Mouse (Mus musculus): ENCODE results near the gene Ace3.

Gene Ace3

DNA sequence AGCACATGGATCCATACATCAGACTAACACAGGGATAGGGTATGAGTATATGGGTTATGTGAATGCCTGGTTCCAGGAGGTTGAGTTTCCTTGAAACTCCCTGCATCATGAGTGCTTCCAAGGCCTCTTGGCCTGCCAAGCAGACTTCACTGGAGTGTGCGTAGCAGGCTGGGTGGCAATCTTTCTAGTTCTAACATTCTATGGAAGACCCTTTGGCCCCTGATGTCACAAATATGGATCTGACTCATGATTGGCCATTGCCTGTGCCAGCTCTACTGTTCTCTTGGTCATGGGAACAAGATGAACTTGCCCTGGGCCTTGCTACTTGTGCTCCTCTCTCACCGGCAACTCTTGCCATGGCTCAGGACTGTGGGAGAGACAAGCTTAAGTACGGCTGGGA is at the start of gene Ace3:
Ace3 (plus strand) TSS at position 301 of the 400 bp plus-strand sequence.
- no peak for DNase-seq

DNA sequence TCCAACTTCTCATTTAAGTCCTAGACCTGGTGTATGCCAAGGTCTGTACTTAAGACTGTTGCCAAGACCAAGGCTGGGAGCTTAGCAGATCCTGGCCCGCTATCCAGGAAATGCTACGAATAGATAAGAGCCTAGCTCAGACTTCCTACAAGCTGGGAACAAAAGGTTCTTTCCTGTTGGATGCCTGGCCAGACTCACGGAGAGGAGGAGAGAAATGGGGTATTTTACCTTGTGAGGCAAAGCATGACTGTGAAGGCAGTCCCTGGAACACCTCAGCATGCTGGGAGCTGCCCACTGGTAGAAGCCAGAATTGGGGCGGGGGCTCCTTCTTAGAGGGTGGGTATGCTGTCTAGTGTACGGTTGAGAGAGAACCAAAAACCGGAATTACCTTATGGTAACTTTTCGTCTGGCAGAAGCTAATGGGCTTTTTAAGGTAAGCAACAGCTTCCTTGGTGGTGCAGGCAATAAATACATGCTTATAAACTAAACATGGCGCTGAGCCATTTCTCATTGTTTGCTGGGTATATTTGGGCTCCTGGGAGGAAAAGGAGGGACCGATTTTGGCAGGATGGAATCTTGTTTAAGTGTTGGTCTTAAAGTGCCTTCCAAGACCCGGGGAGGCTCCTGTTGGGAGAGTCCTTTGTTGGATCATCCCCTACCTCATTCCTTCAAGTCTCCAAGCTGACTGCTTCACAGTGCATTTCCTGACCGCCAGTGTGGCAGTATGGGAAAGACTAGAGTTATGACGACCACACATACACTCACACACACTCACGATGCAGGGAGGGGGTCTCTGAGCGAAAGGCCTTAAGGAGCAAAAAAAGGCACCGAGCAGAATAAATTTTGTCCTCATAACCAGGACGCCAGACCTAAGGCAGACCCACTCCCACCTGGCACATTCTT is 49.5 kb upstream of the Ace3 start:
- DNase-seq, result no peak

- no peak for DNase-seq
Observed at GRCm38 (mm10) chr11:105946694-105947154, 47.8 kb upstream of the Ace3 start.

- DNase-seq, result no peak
Observed at GRCm38 (mm10) chr11:105948255-105948654, 46.2 kb upstream of the Ace3 start.

- no peak for DNase-seq
Observed at GRCm38 (mm10) chr11:105950519-105950918, 44.0 kb upstream of the Ace3 start.

GRCm38 (mm10) chr11:105951601-105952044 is 42.9 kb upstream of the Ace3 start:
- no peak for DNase-seq

GRCm38 (mm10) chr11:105952111-105952510 is 42.4 kb upstream of the Ace3 start:
- no peak for DNase-seq

GRCm38 (mm10) chr11:105952911-105953386 is 41.5 kb upstream of the Ace3 start, which contains the start of gene Cyb561:
TSS of gene Cyb561 (minus strand) at chr11:105953336.
- DNase-seq, result no peak

- no peak for DNase-seq
Observed at GRCm38 (mm10) chr11:105953402-105953801, 41.1 kb upstream of the Ace3 start.

GRCm38 (mm10) chr11:105955815-105956430 is 38.6 kb upstream of the Ace3 start:
- DNase-seq, result no peak

DNA sequence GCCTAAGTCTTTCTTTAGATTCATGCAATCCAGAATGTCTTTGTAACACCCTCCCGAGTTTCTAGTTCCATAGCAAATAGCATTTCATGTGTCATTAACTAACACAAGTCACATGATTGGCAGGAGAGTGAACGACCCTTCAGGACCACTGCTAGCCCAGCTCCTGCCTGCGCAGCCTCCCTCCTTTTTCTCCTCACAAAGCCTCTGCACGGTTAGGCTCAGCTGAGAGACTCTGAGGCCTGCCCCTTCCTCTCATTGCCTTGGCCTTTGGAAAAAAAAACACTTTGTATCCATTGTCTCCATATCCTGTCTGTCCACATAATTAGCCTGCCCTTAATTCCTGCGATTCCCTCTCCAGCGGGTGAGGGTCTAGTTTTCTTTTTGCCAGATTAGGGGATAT is 37.0 kb upstream of the Ace3 start:
- DNase-seq, result no peak

DNA sequence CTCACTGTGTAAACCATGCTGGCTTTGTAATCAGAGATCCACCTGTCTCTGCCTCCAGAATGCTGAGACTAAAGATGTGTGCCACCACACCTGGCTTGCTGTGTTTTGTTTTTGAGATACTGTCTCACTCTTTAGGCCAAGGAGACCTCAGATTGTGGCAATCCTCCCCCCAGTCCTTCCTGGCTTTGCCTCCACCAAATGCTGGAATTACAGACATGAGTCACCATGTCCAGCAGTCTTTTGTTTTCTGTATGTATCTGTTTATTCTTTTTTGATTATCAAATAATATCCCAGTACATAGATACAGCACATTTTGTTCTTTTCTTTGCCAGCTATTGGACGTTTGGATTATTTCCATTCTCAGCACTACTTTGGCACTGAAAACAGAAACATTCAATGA is 35.9 kb upstream of the Ace3 start:
- no peak for DNase-seq

GRCm38 (mm10) chr11:105959355-105959754 is 35.1 kb upstream of the Ace3 start:
- DNase-seq, result peak; percentile 46

- no peak for DNase-seq
Observed at GRCm38 (mm10) chr11:105964691-105965090, 29.8 kb upstream of the Ace3 start.

- no peak for DNase-seq
Observed at GRCm38 (mm10) chr11:105966288-105966687, 28.2 kb upstream of the Ace3 start.

- peak; percentile 30 for DNase-seq
Observed at GRCm38 (mm10) chr11:105967741-105968574, 26.5 kb upstream of the Ace3 start, which contains the start of gene Ace. TSS of gene Ace (plus strand) at chr11:105967945.

DNA sequence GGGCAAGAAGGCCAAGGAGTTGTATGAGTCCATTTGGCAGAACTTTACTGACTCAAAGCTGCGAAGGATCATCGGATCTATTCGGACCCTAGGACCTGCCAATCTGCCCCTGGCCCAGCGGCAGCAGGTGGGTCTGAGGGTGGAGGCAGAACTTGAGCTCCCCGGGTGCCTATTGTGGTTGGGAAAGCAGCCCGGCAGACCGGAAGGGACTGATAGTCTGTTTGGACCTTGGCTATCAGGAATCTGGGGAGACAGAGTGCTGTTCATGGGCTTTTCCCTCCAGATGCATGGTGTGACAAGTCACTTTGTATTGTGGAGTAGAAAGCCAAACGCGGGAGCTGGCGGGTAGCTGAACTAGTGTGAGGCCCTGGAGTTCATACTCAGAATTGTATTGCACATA is 25.5 kb upstream of the Ace3 start:
- DNase-seq, result no peak

- DNase-seq, result no peak
Observed at GRCm38 (mm10) chr11:105969516-105969915, 25.0 kb upstream of the Ace3 start.

DNA sequence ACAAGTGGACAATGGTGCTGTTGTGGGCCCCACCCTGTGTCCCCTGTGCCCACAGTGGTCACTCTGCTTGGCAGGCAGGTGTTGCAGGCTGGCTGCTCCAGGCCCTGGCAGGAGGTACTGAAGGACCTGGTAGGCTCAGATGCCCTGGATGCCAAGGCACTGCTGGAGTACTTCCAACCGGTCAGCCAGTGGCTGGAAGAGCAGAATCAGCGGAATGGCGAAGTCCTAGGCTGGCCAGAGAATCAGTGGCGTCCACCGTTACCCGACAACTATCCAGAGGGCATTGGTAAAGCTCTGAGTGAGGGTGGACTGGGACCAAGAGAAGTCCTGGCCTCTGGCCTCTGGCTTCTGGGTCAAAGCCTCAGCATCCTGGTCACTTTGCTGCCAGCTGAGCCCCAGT is 19.9 kb upstream of the Ace3 start:
- no peak for DNase-seq

DNA sequence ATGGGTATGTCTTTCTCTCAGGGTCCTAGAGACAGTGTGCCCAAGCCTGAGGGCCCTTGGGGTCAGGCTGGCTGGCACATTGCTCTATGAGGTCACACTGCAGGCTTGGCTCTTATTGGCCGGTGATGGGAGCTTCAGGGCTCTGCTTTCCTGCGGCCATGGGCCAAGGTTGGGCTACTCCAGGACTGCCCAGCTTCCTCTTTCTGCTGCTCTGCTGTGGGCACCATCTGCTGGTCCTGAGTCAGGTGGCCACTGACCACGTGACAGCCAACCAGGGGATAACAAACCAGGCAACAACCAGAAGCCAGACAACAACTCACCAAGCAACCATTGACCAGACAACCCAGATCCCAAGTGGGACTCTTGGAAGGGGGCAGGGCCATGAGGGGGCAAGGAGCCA is 19.4 kb upstream of the Ace3 start:
- DNase-seq, result no peak

DNA sequence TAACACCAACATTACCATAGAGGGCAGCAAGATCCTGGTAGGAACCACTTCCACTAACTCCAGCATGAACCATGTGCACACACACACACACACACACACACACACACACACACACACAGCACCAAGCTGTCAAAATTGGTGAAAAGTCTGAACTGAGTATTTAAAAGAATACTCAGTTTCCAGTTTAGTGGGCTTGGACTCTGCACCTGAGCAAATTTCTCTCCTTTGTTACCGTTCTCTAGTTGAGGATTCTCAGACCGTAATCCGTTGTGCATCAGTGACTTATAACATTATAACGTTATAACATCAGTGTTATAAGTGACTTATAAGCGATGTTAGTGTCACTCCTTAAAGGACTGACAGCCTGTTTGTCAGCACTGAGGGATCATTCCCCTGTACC is 18.8 kb upstream of the Ace3 start:
- no peak for DNase-seq

DNA sequence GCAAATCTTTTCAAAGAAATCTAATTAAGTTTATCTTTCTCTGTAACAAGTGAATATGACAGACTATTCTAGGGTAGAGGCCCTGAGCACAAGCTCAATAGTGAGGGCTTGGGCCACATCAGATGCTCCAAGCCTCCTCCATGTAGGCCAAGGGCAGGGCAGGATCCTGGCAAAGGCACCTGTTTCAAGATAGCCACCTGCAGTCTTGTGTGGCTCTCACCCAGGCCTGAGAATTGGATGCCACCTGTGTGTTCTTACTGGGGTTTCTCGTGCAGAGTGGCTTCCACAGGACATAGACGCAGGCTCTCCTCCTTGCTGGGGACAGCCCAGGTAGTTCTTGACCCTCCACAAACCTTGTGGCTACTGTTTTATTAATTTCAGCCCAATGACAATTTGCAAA is 16.2 kb upstream of the Ace3 start:
- no peak for DNase-seq

DNA sequence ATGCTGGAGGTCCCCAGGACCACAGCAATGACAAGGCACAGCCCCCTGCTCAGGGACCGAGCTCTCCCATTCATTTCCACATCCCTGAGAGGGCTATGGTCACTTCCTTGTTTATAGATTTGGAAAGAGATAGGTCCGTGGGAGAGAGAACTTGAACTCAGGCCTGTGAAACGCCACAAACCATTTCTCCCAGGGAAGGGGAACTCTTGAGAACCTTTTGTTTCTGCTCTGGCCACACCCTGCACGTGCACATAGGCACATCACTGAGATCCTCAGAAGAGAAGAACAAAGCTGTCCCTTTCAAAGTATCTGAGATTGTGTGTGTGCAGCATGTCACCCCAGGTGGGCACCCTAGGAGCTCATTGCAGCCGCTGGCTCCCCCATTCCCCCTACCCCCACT is 15.8 kb upstream of the Ace3 start:
- no peak for DNase-seq

All from right cerebral cortex, postnatal 25 days (tissue).